Mouse (Mus musculus): ENCODE measurements around the gene Tada1. TPM values are rescaled to one million over a fixed set of nuclear protein-coding genes. Genes with fewer than 3 reads are reported as not detected.

Tada1 gene
- total RNA-seq (2023) = 21.2 TPM

GRCm38 (mm10) chr1:166379013-166379629 lies at the start of gene Tada1:
TSS of gene Tada1 (plus strand) at chr1:166379097.

GRCm38 (mm10) chr1:166409701-166410220 lies 30.9 kb downstream of the Tada1 start, which contains the start of gene Pogk:
TSS of gene Pogk (minus strand) at chr1:166409863.

Other genes starting within 250 kb of the Tada1 start
- not detected for gene Gpa33, start 248.9 kb upstream of the Tada1 start, total RNA-seq (2023)
- gene Mael, start 140.3 kb upstream of the Tada1 start, total RNA-seq (2023) = not detected
- gene Ildr2, start 125.0 kb upstream of the Tada1 start, total RNA-seq (2023) = not detected
- 10.4 TPM for gene Pogk, start 30.8 kb downstream of the Tada1 start, total RNA-seq (2023)
- gene Gm4846, start 118.5 kb downstream of the Tada1 start, total RNA-seq (2023) = not detected

Data from CD8-positive naive resting alpha-beta T cell, adult 57 days (primary cell).